Mouse (Mus musculus) heart, postnatal 0 days (tissue): Measurements from ENCODE around the gene Plpp3.

Experiments
- CTCF ChIP-seq: IDR thresholded peaks from 2 replicates; pipeline ENCODE4 v1.5.1; 2016; ENCODE audit warnings: antibody characterized with exemption, control low read depth, low read depth
- EP300 ChIP-seq: IDR thresholded peaks from 2 replicates; pipeline ENCODE4 v1.6.1; 2016; ENCODE audit warnings: antibody characterized with exemption, low read depth

GRCm38 (mm10) chr4:105223101-105223924 is 66.2 kb downstream of the Plpp3 start:
- TF ChIP-seq EP300, result no peak
- TF ChIP-seq CTCF, result no peak
